Mouse (Mus musculus) small intestine, adult 2 months (tissue): Measurements from ENCODE around the gene Slc5a3.

Source experiments
- CTCF ChIP-seq: fragments of 200-500 bp; IDR thresholded peaks from 2 replicates; pipeline ENCODE4 v1.5.1; 2012; ENCODE audit warnings: low read depth, mild to moderate bottlenecking, control low read depth, inconsistent platforms, low read length, moderate library complexity, mixed read lengths; ENCODE audit not compliant: insufficient replicate concordance, insufficient read length; ENCODE audit errors: extremely low read depth
- POLR2A ChIP-seq: fragments of 200-500 bp; IDR thresholded peaks from 2 replicates; pipeline ENCODE4 v1.6.1; 2012; ENCODE audit warnings: low read depth, mild to moderate bottlenecking, control low read depth, inconsistent platforms, low read length, moderate library complexity

- TF ChIP-seq CTCF, result no peak
- no peak for TF ChIP-seq POLR2A
Observed at GRCm38 (mm10) chr16:92036701-92037100, 21.4 kb upstream of the Slc5a3 start.
